Mouse (Mus musculus) C2C12 (cell line): ENCODE results near the gene Preb.

Source experiments
- CTCF ChIP-seq: IDR thresholded peaks from one replicate; pipeline ENCODE4 v1.5.1; 2011; ENCODE audit not compliant: control insufficient read depth, insufficient read depth, insufficient read length
- MAX ChIP-seq: IDR thresholded peaks from one replicate; pipeline ENCODE4 v1.6.1; 2011; ENCODE audit warnings: mild to moderate bottlenecking, control low read depth
- MYOD1 ChIP-seq: IDR thresholded peaks from one replicate; pipeline ENCODE4 v1.6.1; 2011; ENCODE audit warnings: low read depth; ENCODE audit not compliant: control insufficient read depth, insufficient read length

DNA sequence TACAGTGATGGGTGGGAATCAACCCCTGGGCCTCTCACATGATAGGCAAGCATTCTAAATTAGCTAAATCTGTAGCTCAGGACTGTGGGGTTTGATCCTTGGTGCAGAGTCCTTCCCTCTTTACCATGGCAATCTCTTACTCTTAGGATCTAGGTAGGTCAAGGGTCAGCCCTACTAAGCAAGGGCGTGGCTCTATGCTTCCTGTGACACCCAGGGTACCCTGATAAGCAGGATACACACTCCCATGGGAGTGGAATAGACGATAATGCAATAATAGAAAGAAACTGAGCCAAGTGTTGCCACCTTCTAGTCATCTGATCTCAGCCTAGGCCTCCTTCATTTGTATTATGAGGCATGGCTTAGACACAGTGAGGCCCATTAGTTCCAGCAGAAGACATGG lies 9.3 kb upstream of the Preb start:
- TF ChIP-seq MYOD1: no peak
- no peak for TF ChIP-seq CTCF
- no peak for TF ChIP-seq MAX
